Mouse (Mus musculus): ENCODE results near the gene Nps.
A peak's percentile ranks its signal among the peaks of the same experiment; 100 is the strongest.

Gene Nps

GRCm38 (mm10) chr7:135258053-135258753 lies at the start of gene Nps:
Nps (plus strand) TSS chr7:135258703.
- peak; percentile 38 for DNase-seq (ENCODE audit: low read depth)

GRCm38 (mm10) chr7:135208947-135209567 lies 49.4 kb upstream of the Nps start:
- DNase-seq (ENCODE audit: low read depth): no peak

GRCm38 (mm10) chr7:135210296-135210695 lies 48.2 kb upstream of the Nps start:
- DNase-seq (ENCODE audit: low read depth): no peak

- no peak for DNase-seq (ENCODE audit: low read depth)
Observed at GRCm38 (mm10) chr7:135210831-135211230, 47.7 kb upstream of the Nps start.

- DNase-seq (ENCODE audit: low read depth): peak; percentile 89
Observed at GRCm38 (mm10) chr7:135212505-135212904, 46.0 kb upstream of the Nps start.

- DNase-seq (ENCODE audit: low read depth): no peak
Observed at GRCm38 (mm10) chr7:135221475-135221874, 37.0 kb upstream of the Nps start.

GRCm38 (mm10) chr7:135226021-135226420 lies 32.5 kb upstream of the Nps start:
- DNase-seq (ENCODE audit: low read depth): no peak

GRCm38 (mm10) chr7:135237152-135237551 lies 21.4 kb upstream of the Nps start:
- DNase-seq (ENCODE audit: low read depth): peak; percentile 91

- DNase-seq (ENCODE audit: low read depth): no peak
Observed at GRCm38 (mm10) chr7:135239441-135239840, 19.1 kb upstream of the Nps start.

- no peak for DNase-seq (ENCODE audit: low read depth)
Observed at GRCm38 (mm10) chr7:135240006-135240405, 18.5 kb upstream of the Nps start.

- no peak for DNase-seq (ENCODE audit: low read depth)
Observed at GRCm38 (mm10) chr7:135240636-135241035, 17.9 kb upstream of the Nps start.

- DNase-seq (ENCODE audit: low read depth): no peak
Observed at GRCm38 (mm10) chr7:135244171-135244880, 14.2 kb upstream of the Nps start.

- DNase-seq (ENCODE audit: low read depth): no peak
Observed at GRCm38 (mm10) chr7:135246386-135246785, 12.1 kb upstream of the Nps start.

GRCm38 (mm10) chr7:135253249-135253648 lies 5.3 kb upstream of the Nps start:
- no peak for DNase-seq (ENCODE audit: low read depth)

- DNase-seq (ENCODE audit: low read depth): no peak
Observed at GRCm38 (mm10) chr7:135254423-135254822, 4.1 kb upstream of the Nps start.

GRCm38 (mm10) chr7:135271011-135271410 lies 12.5 kb downstream of the Nps start:
- no peak for DNase-seq (ENCODE audit: low read depth)

- no peak for DNase-seq (ENCODE audit: low read depth)
Observed at GRCm38 (mm10) chr7:135283212-135283611, 24.7 kb downstream of the Nps start.

GRCm38 (mm10) chr7:135289976-135290375 lies 31.5 kb downstream of the Nps start:
- DNase-seq (ENCODE audit: low read depth): no peak

GRCm38 (mm10) chr7:135291646-135292236 lies 33.2 kb downstream of the Nps start:
- no peak for DNase-seq (ENCODE audit: low read depth)

- no peak for DNase-seq (ENCODE audit: low read depth)
Observed at GRCm38 (mm10) chr7:135294498-135294897, 36.0 kb downstream of the Nps start.

- no peak for DNase-seq (ENCODE audit: low read depth)
Observed at GRCm38 (mm10) chr7:135304496-135304895, 46.0 kb downstream of the Nps start.

Measured in NIH3T3 (cell line).